Mouse (Mus musculus) myocyte (in vitro differentiated cells): Measurements from ENCODE around the gene Ubald2. TPM values are rescaled to one million over a fixed set of nuclear protein-coding genes. Genes with fewer than 3 reads are reported as not detected.

Experiments used
- H3K27me3 ChIP-seq: one replicate; pipeline ENCODE4 v1.6.1; 2011; ENCODE audit not compliant: control insufficient read depth, insufficient read depth, insufficient read length
- H3K36me3 ChIP-seq: one replicate; pipeline ENCODE4 v1.6.1; 2011; ENCODE audit not compliant: control insufficient read depth, insufficient read depth
- H3K4me2 ChIP-seq: one replicate; pipeline ENCODE4 v1.6.1; 2011; ENCODE audit warnings: low read depth, control low read depth
- H3K4me3 ChIP-seq: one replicate; pipeline ENCODE4 v1.5.1; 2011; ENCODE audit warnings: mild to moderate bottlenecking, control low read depth, moderate library complexity
- H3K79me2 ChIP-seq: one replicate; pipeline ENCODE4 v1.6.1; 2011; ENCODE audit not compliant: control insufficient read depth, insufficient read depth
- H3ac ChIP-seq: one replicate; pipeline ENCODE4 v1.6.1; 2011; ENCODE audit not compliant: control insufficient read depth, insufficient read length
- CEBPB ChIP-seq: IDR thresholded peaks from 2 replicates; pipeline ENCODE4 v1.6.1; 2011; ENCODE audit warnings: mild to moderate bottlenecking, moderate library complexity; ENCODE audit not compliant: poor library complexity, insufficient read depth, severe bottlenecking
- E2F4 ChIP-seq: IDR thresholded peaks from one replicate; pipeline ENCODE4 v1.6.1; 2011; ENCODE audit warnings: mild to moderate bottlenecking, control low read depth, moderate library complexity; ENCODE audit not compliant: insufficient read depth
- MAX ChIP-seq: IDR thresholded peaks from one replicate; pipeline ENCODE4 v1.6.1; 2011; ENCODE audit warnings: low read depth, mild to moderate bottlenecking, control low read depth
- MYOD1 ChIP-seq, 3 experiments: IDR thresholded peaks; one replicate each; pipeline ENCODE4 v1.6.1; 2011; ENCODE audit warnings: control low read depth in 2 of 3, low read depth in 2 of 3, mild to moderate bottlenecking in 2 of 3, moderate library complexity in 1 of 3; ENCODE audit not compliant: insufficient read length in 2 of 3, control insufficient read depth in 1 of 3
- MYOG ChIP-seq, 3 experiments: IDR thresholded peaks; one replicate each; pipeline ENCODE4 v1.6.1; 2011; ENCODE audit warnings: control low read depth in 2 of 3, low read depth in 2 of 3, mild to moderate bottlenecking in 2 of 3; ENCODE audit not compliant: insufficient read length in 2 of 3, control insufficient read depth in 1 of 3, insufficient read depth in 1 of 3
- POLR2A ChIP-seq: IDR thresholded peaks from one replicate; pipeline ENCODE4 v1.6.1; 2011; ENCODE audit warnings: low read depth, mild to moderate bottlenecking, control low read depth, moderate library complexity; ENCODE audit not compliant: insufficient read length
- POLR2AphosphoS2 ChIP-seq: IDR thresholded peaks from one replicate; pipeline ENCODE4 v1.6.1; 2011; ENCODE audit warnings: low read depth, control low read depth; ENCODE audit not compliant: insufficient read length
- REST ChIP-seq: IDR thresholded peaks from one replicate; pipeline ENCODE4 v1.6.1; 2011; ENCODE audit warnings: mild to moderate bottlenecking, control low read depth, moderate library complexity; ENCODE audit not compliant: insufficient read depth, insufficient read length
- SRF ChIP-seq: IDR thresholded peaks from one replicate; pipeline ENCODE4 v1.6.1; 2011; ENCODE audit warnings: low read depth; ENCODE audit not compliant: control insufficient read depth, insufficient read length
- TCF12 ChIP-seq: IDR thresholded peaks from one replicate; pipeline ENCODE4 v1.6.1; 2011; ENCODE audit warnings: mild to moderate bottlenecking, control low read depth; ENCODE audit not compliant: poor library complexity, insufficient read depth, severe bottlenecking
- TCF3 ChIP-seq: IDR thresholded peaks from one replicate; pipeline ENCODE4 v1.6.1; 2011; ENCODE audit warnings: low read depth, control low read depth; ENCODE audit not compliant: insufficient read length
- USF1 ChIP-seq: IDR thresholded peaks from one replicate; pipeline ENCODE4 v1.6.1; 2011; ENCODE audit warnings: low read depth, mild to moderate bottlenecking, control low read depth, moderate library complexity
- polyA plus RNA-seq: library from polyadenylated mRNA; unstranded; fragments of >200 nt; fragmentation: generic; extraction: Trizol; gene quantifications from one replicate; pipeline ENCODE4 v1.2.1, GENCODE M21; 2012; ENCODE audit warnings: missing spikeins

The Ubald2 gene
- polyA plus RNA-seq, 1 experiment, result 120 TPM

DNA sequence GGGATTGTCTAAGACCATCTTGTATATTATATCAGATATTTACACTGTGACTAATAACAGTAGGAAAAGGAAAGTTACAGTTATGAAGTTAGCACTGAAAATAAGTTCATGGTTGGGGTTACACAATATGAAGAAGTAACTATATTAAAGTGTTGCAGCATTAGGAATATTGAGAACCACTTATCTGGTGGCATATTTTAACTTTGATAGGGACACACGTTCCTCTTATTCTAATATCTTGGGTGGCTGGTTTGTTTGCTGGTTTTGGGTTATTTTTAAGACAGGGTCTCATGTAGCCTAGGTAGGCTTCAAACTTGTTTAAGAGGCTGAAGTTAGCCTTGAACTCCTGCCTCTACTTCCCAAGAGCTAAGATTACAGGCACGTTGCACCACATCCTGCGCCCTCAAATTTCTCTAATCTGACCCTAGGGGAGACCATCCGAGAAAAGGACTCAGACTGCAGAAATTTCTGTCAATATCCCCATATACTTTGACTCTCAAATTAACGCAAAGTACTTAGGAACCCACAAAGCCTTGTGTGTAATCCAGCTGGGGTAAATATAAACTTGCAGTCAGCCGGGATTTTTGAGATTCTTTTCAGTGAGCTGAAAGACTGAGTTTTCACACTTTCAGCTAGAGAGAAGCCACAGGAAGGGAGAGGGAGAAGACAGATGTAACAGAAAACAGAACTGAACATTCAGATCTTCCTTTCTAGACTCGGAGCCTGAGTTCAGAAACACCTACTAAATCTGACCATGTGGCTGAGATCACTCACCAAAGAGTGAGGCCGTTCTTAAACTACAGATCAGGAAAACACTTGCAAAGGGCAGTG, 36.2 kb upstream of the Ubald2 start:
- H3K36me3 ChIP-seq, result no peaks in the 10 kb centered on the region
- TF ChIP-seq TCF12, result no peak
- no peak for TF ChIP-seq TCF3
- TF ChIP-seq CEBPB, result no peak
- no peak for TF ChIP-seq SRF
- no peak for TF ChIP-seq MYOD1 (IDR thresholded peaks at IDR 0.05; ENCODE audit: control insufficient read depth in 1 of 3, insufficient read length in 2 of 3, low read depth in 2 of 3)
- TF ChIP-seq POLR2A, result no peak
- TF ChIP-seq REST, result no peak
- TF ChIP-seq USF1, result no peak
- TF ChIP-seq MYOG (IDR thresholded peaks at IDR 0.05; ENCODE audit: control insufficient read depth in 1 of 3, insufficient read depth in 1 of 3, insufficient read length in 2 of 3, low read depth in 2 of 3), result no peak
- no peak for TF ChIP-seq MAX
- no peak for TF ChIP-seq POLR2AphosphoS2
- no peak for TF ChIP-seq E2F4
- H3K4me2 ChIP-seq, result no peak overlapping the region
- H3K4me3 ChIP-seq, result no peak overlapping the region
- no peaks in the 10 kb centered on the region for H3K79me2 ChIP-seq
- no peaks in the 10 kb centered on the region for H3K27me3 ChIP-seq
- H3ac ChIP-seq, result no peak overlapping the region

DNA sequence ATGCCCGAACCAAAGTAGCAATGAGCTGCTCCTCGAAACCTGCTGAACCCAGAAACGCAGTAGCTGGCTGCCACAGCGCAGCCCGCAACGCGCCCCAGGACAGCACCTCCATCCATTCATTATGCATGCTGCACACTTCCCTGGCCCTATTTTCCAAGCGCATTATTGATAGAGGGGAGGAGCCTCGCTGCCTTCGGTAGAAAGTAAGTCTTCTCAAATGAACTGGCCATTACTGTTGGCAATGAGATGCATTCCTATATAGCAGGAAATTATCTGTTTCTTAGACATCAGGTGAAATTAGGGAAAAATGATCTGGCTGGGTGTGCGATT, 35.6 kb upstream of the Ubald2 start:
- Histone ChIP-seq H3ac (no peak overlapping the region), H3K36me3 (no peaks in the 10 kb centered on the region), H3K27me3 (no peaks in the 10 kb centered on the region), H3K4me3 (no peak overlapping the region), H3K79me2 (no peaks in the 10 kb centered on the region), H3K4me2 (no peak overlapping the region)
- TF ChIP-seq TCF12 (no peak), SRF (no peak), MAX (no peak), E2F4 (no peak), CEBPB (no peak), USF1 (no peak), POLR2AphosphoS2 (no peak), MYOG (IDR thresholded peaks at IDR 0.05; ENCODE audit: control insufficient read depth in 1 of 3, insufficient read depth in 1 of 3, insufficient read length in 2 of 3, low read depth in 2 of 3) (no peak), MYOD1 (IDR thresholded peaks at IDR 0.05; ENCODE audit: control insufficient read depth in 1 of 3, insufficient read length in 2 of 3, low read depth in 2 of 3) (no peak)

- Histone ChIP-seq H3K4me2 (no peak overlapping the region), H3K27me3 (no peaks in the 10 kb centered on the region), H3K79me2 (no peaks in the 10 kb centered on the region), H3K4me3 (no peak overlapping the region), H3K36me3 (no peaks in the 10 kb centered on the region), H3ac (no peak overlapping the region)
- TF ChIP-seq SRF, result no peak
- no peak for TF ChIP-seq TCF12
- TF ChIP-seq MAX, result no peak
- no peak for TF ChIP-seq CEBPB
- no peak for TF ChIP-seq POLR2A
- no peak for TF ChIP-seq POLR2AphosphoS2
- TF ChIP-seq USF1, result no peak
- TF ChIP-seq MYOG (IDR thresholded peaks at IDR 0.05; ENCODE audit: control insufficient read depth in 1 of 3, insufficient read depth in 1 of 3, insufficient read length in 2 of 3, low read depth in 2 of 3), result no peak
- TF ChIP-seq REST, result no peak
- no peak for TF ChIP-seq TCF3
- no peak for TF ChIP-seq E2F4
- no peak for TF ChIP-seq MYOD1 (IDR thresholded peaks at IDR 0.05; ENCODE audit: control insufficient read depth in 1 of 3, insufficient read length in 2 of 3, low read depth in 2 of 3)
Observed at GRCm38 (mm10) chr11:116400560-116400959, 33.3 kb upstream of the Ubald2 start.

GRCm38 (mm10) chr11:116405601-116406000, 28.3 kb upstream of the Ubald2 start:
- no peak for TF ChIP-seq SRF
- TF ChIP-seq E2F4, result no peak
- TF ChIP-seq USF1, result no peak
- TF ChIP-seq TCF12, result no peak
- TF ChIP-seq POLR2A, result no peak
- no peak for TF ChIP-seq CEBPB
- no peak for TF ChIP-seq MYOD1 (IDR thresholded peaks at IDR 0.05; ENCODE audit: control insufficient read depth in 1 of 3, insufficient read length in 2 of 3, low read depth in 2 of 3)
- TF ChIP-seq POLR2AphosphoS2, result no peak
- no peak for TF ChIP-seq REST
- TF ChIP-seq MAX, result no peak
- TF ChIP-seq TCF3, result no peak
- TF ChIP-seq MYOG (IDR thresholded peaks at IDR 0.05; ENCODE audit: control insufficient read depth in 1 of 3, insufficient read depth in 1 of 3, insufficient read length in 2 of 3, low read depth in 2 of 3), result no peak
- H3ac ChIP-seq, result no peak overlapping the region
- H3K4me3 ChIP-seq, result no peak overlapping the region
- no peaks in the 10 kb centered on the region for H3K27me3 ChIP-seq
- no peaks in the 10 kb centered on the region for H3K79me2 ChIP-seq
- no peaks in the 10 kb centered on the region for H3K36me3 ChIP-seq
- H3K4me2 ChIP-seq, result no peak overlapping the region

DNA sequence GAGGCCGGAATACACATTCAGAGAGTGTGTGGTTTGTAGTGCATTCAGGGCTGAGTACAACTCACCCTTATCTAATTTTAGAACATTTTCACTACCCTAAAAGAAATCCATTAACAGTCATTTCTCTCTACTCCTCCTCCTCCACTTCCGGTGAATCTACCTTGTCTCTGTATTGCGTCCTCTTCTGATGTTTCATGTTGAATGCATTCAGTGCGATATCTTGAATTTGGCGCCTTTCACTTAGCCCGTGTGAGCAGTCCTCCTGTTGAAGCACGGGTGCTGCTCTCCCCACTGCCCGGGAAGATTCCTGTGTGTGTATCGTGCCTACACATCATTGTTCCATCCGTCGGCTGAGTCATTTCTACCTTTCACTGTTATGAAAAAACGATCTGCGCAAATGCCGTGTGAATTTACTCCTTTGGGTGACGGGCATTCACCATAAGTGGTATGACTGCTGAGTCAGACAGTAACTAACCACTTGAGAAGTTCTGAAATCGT, 27.6 kb upstream of the Ubald2 start:
- H3K4me2 ChIP-seq, result no peak overlapping the region
- TF ChIP-seq MAX (no peak), SRF (no peak), REST (no peak), MYOD1 (IDR thresholded peaks at IDR 0.05; ENCODE audit: control insufficient read depth in 1 of 3, insufficient read length in 2 of 3, low read depth in 2 of 3) (no peak), E2F4 (no peak), USF1 (no peak), MYOG (IDR thresholded peaks at IDR 0.05; ENCODE audit: control insufficient read depth in 1 of 3, insufficient read depth in 1 of 3, insufficient read length in 2 of 3, low read depth in 2 of 3) (no peak), TCF3 (no peak)
- H3K4me3 ChIP-seq, result no peak overlapping the region
- H3K27me3 ChIP-seq, result no peaks in the 10 kb centered on the region
- H3K36me3 ChIP-seq, result no peaks in the 10 kb centered on the region
- H3K79me2 ChIP-seq, result no peaks in the 10 kb centered on the region
- H3ac ChIP-seq, result no peak overlapping the region
